Mouse (Mus musculus) kidney, postnatal 4 days (tissue): Measurements from ENCODE around the gene Flcn.

Experiments
- DNase-seq, 2 experiments: peaks; one replicate each; pipeline ENCODE4 v3.0.0; 2021; ENCODE audit warnings: mixed read lengths in 2 of 2

The Flcn gene

GRCm38 (mm10) chr11:59804409-59805110, 5.3 kb downstream of the Flcn start:
- DNase-seq = no peak

GRCm38 (mm10) chr11:59803516-59803915, 6.3 kb downstream of the Flcn start:
- no peak for DNase-seq

- no peak for DNase-seq
Measured at GRCm38 (mm10) chr11:59801881-59802280, 7.9 kb downstream of the Flcn start.

- no peak for DNase-seq
Measured at GRCm38 (mm10) chr11:59800412-59800811, 9.4 kb downstream of the Flcn start.

GRCm38 (mm10) chr11:59793390-59793789, 16.4 kb downstream of the Flcn start:
- DNase-seq = no peak

GRCm38 (mm10) chr11:59789311-59789710, 20.5 kb downstream of the Flcn start:
- DNase-seq = no peak

DNA sequence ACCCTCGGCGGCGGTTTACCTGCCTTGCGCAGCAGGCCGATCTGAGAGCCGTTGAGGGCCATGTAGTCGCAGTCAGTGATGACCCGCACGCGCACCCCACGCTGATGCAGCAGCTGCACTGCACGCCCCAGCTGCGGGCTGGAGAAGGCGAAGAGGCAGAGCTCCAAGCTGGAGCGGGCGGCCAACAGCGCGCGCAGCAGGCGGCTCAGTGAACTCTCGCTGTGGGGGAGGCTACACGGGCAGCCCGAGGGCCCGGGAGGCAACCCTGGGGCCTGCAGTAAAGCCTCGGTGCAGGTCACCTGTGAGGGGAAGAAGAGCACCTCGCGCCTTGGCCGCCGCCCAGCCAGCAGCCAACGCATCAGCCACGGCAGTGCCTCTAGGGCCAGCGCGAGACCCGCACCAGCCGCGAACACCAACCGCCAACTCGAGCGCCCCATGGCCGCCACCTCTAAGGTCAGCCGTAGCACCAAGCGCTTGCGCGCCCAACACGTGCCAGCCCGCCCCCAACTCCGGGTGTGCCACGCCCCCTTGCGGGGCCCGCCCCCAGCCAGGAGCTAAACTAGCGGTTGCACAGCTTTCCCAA, 22.5 kb downstream of the Flcn start, which contains the start of gene Pld6:
Gene Pld6 (minus strand): TSS at position 447 of the 583 bp plus-strand sequence.
- DNase-seq = peak; percentile 74 to 86

DNA sequence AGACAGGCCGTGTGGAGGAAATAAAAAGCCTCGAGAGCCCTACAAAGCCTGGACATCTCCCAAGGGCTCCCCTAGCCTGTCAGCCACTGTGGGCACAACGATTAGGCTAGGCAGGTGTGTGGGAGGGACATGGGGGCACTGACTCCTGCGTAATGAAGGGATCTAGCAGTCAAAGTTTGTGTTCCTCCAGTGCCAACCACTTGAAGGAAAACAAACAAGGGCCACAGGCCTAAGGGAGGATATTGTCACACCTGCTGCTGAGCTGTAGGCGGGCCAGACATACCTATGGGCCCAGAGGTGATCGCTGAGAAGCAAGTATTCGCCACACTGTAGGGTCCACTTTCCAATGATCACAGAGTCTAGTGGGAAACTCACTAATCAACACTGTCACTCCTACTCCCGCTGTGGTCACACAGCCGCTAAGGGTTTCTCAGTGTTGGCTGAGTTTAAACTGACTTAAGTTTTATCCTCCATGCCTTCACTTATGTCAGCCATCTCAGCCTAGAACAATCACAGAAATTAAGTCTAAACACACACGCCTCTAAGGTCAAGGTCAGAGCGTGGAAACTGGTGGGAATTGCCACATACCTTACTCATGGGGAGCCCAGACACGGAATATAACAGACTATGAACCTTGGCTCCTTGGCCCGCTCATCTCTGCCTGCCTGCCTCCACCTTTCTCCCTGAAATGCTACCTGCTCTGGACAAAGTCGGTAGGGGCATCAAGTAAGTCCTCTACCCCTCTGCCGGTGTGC, 23.2 kb downstream of the Flcn start:
- DNase-seq = peak in 1 of 2 experiments; percentile 14

DNA sequence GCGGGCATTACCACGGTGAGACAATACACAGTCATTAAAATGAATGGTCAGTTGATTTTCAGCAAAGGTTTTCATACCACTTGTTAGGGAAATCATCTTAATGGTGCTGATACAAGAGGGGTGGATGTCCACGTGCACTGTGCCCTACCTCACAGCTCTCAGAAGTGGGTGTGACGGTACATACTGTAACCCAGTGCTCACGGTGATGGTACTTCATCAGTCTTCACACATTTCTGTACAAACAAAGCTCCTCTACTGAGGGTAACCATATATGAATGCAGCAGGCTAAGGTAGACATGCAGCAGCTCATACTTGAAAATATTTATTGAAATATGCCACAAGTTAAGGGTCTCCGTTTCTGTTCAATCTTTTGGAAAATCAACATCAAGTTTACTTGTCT, 26.2 kb downstream of the Flcn start:
- DNase-seq = no peak

DNA sequence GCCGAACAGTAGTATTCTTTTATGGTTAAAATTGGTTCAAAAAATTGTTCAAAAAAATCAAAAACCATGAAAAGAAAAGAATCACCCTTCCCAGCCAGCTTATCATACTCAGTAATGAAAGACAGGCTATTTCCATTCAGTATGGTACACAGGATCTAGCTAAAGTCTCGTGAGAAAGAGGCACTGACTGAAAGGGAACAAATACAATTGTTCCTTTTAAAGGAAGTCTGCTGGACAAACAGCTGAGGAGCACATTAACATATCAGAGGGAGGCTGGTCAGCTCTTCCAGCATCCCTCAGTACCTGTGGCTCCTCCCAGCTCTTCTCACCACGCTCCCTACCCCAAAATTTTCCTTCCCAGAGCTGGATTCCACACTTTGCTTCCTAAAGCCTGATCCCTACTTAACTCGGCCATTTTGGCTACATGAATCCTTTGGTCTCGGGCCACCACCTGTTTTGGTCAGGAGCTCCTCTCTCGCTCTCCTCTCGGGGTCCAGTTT, 27.7 kb downstream of the Flcn start:
- DNase-seq = no peak

DNA sequence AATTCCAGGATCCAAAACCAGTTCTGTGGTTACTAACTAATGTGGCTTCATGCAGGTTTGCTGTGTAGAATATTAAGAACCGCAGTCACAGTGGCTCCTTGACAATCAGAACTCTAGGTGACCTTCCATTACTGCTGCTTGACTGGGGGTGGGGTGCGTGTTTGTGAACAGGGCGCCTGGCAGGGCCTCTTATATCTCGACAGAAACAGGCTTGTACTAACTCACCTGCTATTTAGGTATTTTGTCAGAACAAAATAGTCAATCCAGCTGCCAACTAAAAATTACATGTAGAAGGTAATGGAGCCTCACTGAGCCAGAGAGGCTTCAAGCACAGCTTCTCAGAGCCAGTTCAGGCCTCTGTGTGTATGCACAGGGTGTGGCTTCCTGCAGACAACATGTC, 29.6 kb downstream of the Flcn start:
- DNase-seq = no peak

DNA sequence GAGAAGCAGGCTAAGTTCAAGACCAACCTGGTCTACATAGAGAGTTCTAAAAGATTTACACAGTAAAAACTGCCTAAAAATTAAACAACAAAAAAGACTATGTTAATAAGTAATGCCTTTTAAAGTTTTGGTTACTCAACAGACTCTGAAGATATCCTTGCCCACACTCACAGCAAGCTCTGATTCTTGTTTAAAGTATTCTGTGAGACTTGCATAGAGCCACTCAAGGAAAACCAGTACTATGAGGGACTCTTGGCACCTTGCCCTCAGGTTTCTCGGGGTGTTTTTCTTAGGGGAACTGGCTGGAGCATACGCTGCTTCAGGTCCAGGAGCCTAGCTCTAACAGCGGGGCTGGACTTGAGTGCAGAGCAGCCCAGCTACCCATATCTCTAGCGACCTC, 30.4 kb downstream of the Flcn start:
- no peak for DNase-seq

- DNase-seq = no peak
Measured at GRCm38 (mm10) chr11:59778874-59779223, 31.0 kb downstream of the Flcn start.

- DNase-seq = peak; percentile 89 to 91
Measured at GRCm38 (mm10) chr11:59778181-59778873, 31.5 kb downstream of the Flcn start.

DNA sequence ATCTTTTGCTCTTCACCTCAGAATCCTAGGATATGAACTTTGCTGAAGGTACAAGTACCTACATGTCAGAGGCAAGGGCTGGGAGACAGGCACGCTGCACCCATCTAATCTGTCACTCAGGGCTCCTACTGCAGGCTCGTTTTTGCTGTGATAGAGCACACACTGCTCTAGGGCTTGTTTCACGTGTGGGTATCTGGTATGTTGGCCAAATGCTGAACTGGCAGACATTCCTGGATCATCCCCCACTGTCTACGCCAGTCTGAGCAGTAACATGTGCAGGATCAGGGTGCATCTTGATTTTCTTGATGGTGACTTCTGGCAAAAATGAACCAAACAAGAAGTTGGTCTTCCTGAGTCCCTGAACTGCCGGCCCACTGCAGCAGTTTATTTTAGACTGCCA, 32.6 kb downstream of the Flcn start:
- DNase-seq = no peak

GRCm38 (mm10) chr11:59775435-59776148, 34.2 kb downstream of the Flcn start:
- peak in 1 of 2 experiments; percentile 27 for DNase-seq

DNA sequence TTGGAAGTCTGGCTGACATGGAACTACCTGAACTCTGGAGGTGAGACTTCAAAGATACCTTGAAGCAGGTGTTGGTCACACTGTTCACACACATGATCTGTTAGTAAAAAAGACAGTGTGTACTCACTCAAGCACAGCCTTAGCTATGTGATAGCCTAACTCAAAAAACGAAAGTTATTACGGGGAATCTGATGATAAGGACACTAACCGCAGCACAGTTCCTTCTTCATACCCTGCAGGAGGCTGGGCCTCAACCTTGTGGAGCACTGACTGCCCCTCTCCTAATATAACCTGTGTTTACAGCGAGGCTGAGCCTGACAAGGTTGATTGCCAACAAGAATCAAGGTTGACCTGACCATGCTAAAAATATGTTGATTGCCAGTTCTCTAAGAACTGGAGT, 35.3 kb downstream of the Flcn start:
- no peak for DNase-seq

- DNase-seq = no peak
Measured at GRCm38 (mm10) chr11:59772902-59773301, 36.9 kb downstream of the Flcn start.

GRCm38 (mm10) chr11:59772291-59772690, 37.5 kb downstream of the Flcn start:
- no peak for DNase-seq

- no peak for DNase-seq
Measured at GRCm38 (mm10) chr11:59770753-59771152, 39.1 kb downstream of the Flcn start.

GRCm38 (mm10) chr11:59769738-59770137, 40.1 kb downstream of the Flcn start:
- DNase-seq = no peak

DNA sequence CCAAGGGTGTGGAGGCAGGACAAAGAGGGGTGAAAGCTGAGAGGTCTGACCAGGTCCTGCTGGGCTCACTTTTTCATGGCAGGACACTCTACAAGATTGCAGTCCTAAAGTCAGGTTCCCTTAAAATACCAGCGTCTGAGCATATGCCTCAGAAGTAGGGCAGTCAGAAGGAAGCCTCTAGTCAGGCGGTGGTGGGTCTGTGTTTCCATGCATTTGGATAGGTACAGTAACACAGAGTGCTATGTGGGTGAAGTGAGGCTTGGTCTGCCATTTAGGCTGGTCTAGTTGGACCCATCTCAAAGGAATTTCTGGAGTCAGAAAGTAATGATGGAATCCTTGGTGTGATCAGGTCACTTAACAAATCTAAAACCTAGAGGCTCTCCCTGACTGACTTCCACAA, 40.5 kb downstream of the Flcn start:
- DNase-seq = no peak

DNA sequence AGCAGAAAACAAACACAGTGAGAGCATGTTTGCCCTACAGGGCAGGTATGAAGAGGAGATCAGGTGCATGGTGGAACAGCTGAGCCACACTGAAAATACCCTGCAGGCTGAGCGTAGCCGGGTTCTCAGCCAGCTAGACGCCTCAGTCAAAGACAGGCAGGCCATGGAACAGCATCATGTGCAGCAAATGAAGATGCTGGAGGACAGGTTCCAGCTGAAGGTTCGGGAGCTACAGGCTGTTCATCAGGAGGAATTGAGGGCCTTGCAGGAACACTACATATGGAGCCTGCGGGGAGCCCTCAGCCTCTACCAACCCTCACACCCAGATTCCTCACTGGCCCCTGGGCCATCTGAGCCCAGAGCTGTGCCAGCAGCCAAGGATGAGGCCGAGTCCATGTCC, 49.0 kb downstream of the Flcn start:
- DNase-seq = no peak
